Comparison of ENCODE assay signal across 8 mouse cellular contexts in the genomic region with DNA sequence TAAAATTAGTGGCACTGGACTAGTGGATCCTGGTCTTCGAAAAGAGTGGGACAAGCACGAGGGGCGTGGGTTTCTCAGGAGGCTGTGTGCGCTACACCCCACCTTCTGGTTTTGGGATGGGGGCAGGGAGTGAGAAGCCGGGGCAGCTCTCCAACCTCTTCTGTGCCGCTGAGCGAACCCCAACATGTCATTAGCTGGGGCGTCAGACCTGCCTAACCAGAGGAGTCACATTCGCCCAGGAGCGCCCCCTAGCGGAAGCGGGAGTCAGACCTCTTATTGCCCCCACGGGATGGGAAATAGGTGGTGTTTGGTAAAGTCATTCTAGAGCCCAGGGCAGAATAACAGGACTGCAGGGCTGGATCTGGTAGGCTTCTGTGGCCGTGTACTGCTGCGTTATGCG. TPM values are rescaled to one million over a fixed set of nuclear protein-coding genes. Genes with fewer than 3 reads are reported as not detected.
DNase-seq lines count a peak whose midpoint lies in the region; ATAC-seq and TF ChIP-seq lines count a peak whose summit lies in the region.

No protein-coding gene starts in this region.

- peaks cover 11% of the 10 kb centered on the region for H3K36me3 ChIP-seq in hindbrain, embryonic 13.5 days
- no peaks in the 10 kb centered on the region for H3K36me3 ChIP-seq in macrophage (ENCODE audit: inconsistent target)

- peak; percentile 80 for DNase-seq in R1 (ENCODE audit: low read depth, low spot score)
- peak; percentile 62 to 63 for DNase-seq in cerebellum, adult 2 months
- DNase-seq in frontal cortex, postnatal 36 days (ENCODE audit: low spot score in 2 of 2), result peak; percentile 63 to 70
- DNase-seq in left cerebral cortex, adult 2 months (ENCODE audit: extremely low spot score in 1 of 2, low spot score in 2 of 2), result peak; percentile 71 to 76
- DNase-seq in skeletal muscle tissue, adult 2 months (ENCODE audit: low read depth, low spot score), result peak; percentile 62
- DNase-seq in yolk sac, embryonic 10.5 days (ENCODE audit: low spot score), result no peak

- 13% methylated on average over 16 of the region's 16 CpGs for WGBS in cerebellum, adult 2 months
- WGBS in hindbrain, embryonic 13.5 days, result 11% methylated on average over 16 of the region's 16 CpGs
- WGBS in macrophage (ENCODE audit: missing documents), result 11% methylated on average over 16 of the region's 16 CpGs

- no peak for TF ChIP-seq POLR2A in cerebellum, adult 2 months (IDR thresholded peaks at IDR 0.05; ENCODE audit: borderline replicate concordance, insufficient read depth, low read length)

- H3K9ac ChIP-seq in hindbrain, embryonic 13.5 days, result peak overlapping the region; percentile 60; the same call in 1 of the 2 replicates

- no peaks in the 10 kb centered on the region for H3K79me2 ChIP-seq in macrophage (ENCODE audit: inconsistent target)

- intact Hi-C loops in left cerebral cortex, adult 2 months (cut with DNase I), result loop anchor here (5.0 to 10.0 kb wide), 2 partner anchors 64 to 337 kb away; partner anchors contain the start of genes Foxa3 and Sympk

- TF ChIP-seq CTCF in cerebellum, adult 2 months (IDR thresholded peaks at IDR 0.05; ENCODE audit: borderline replicate concordance, insufficient read depth, low read depth, low read length), result peak; percentile 52; the same call in 1 of the 2 replicates
- TF ChIP-seq CTCF in left cerebral cortex, adult 2 months (IDR thresholded peaks at IDR 0.05), result peak; percentile 81

- no peaks in the 10 kb centered on the region for H3K9me3 ChIP-seq in hindbrain, embryonic 13.5 days

- ATAC-seq in hindbrain, embryonic 13.5 days (ENCODE audit: low FRiP score), result no peak

- no peak overlapping the region for H3K27ac ChIP-seq in cerebellum, adult 2 months (ENCODE audit: insufficient read depth, low read length)
- H3K27ac ChIP-seq in hindbrain, embryonic 13.5 days, result no peak overlapping the region
- no peak overlapping the region for H3K27ac ChIP-seq in left cerebral cortex, adult 2 months
- H3K27ac ChIP-seq in macrophage, result 0 out of 2 replicates have a peak overlapping the region, but pooled peaks have one; percentile 4

- peak overlapping the region; percentile 97 for H3K4me2 ChIP-seq in hindbrain, embryonic 13.5 days

- H3K4me1 ChIP-seq in cerebellum, adult 2 months (ENCODE audit: control insufficient read depth, insufficient read depth, low read length), result 0 out of 2 replicates have a peak, but pooled peaks cover 5% of the 10 kb centered on the region
- peaks cover 42% of the 10 kb centered on the region for H3K4me1 ChIP-seq in hindbrain, embryonic 13.5 days (replicated peaks)

- H3K27me3 ChIP-seq in cerebellum, adult 2 months (ENCODE audit: control insufficient read depth, insufficient read depth, low read length), result no peaks in the 10 kb centered on the region
- H3K27me3 ChIP-seq in hindbrain, embryonic 13.5 days, result peaks cover 20% of the 10 kb centered on the region

- H3K4me3 ChIP-seq in cerebellum, adult 2 months (replicated peaks; ENCODE audit: insufficient read depth, low read depth, low read length), result no peak overlapping the region
- H3K4me3 ChIP-seq in hindbrain, embryonic 13.5 days, result peak overlapping the region; percentile 56
- peak overlapping the region; percentile 57 for H3K4me3 ChIP-seq in left cerebral cortex, adult 2 months
- peak overlapping the region; percentile 70 for H3K4me3 ChIP-seq in macrophage (ENCODE audit: inconsistent target)

RNA-seq across cellular contexts. Expression of gene Ppp1r13l, which starts 2.2 kb away (rescaled TPM):
- 4.1 and 4.8 TPM in 2 replicates for polyA plus RNA-seq in cerebellum, adult 2 months (2012; rRNA removed)
- 1.4 and 2.2 TPM in 2 replicates for polyA plus RNA-seq in hindbrain, embryonic 13.5 days (2015; fragmentation: Nextera tagmentation; extraction: Ambion mirVana)
- 1 to 10 TPM; 7.7 to 7.8 TPM for total RNA-seq in left cerebral cortex, adult 2 months (2021)
- 10 to 100 TPM in 1 of 26 experiments, 1 to 10 TPM in 15, under 1 TPM in 9, not detected in 1; 0.38 to 11.8 (median 1.6) TPM for total RNA-seq in macrophage (2018; cell fraction: chromatin; rRNA removed)
- total RNA-seq in macrophage (2018; cell fraction: cytosol; rRNA removed), result 1 to 10 TPM in 22 of 26 experiments, under 1 TPM in 4; 0.62 to 8.1 (median 2.5) TPM
- 1 to 10 TPM in 20 of 26 experiments, under 1 TPM in 6; 0.27 to 8.9 (median 2.2) TPM for total RNA-seq in macrophage (2018; cell fraction: nucleus; rRNA removed)
- polyA plus RNA-seq in macrophage (2018), result 2.8 to 2.9 TPM (median 2.8 TPM) in 3 replicates

RNA-seq across cellular contexts. Expression of gene Cd3eap, which starts 2.4 kb away (rescaled TPM):
- 12.6 and 12.7 TPM in 2 replicates for polyA plus RNA-seq in cerebellum, adult 2 months (2012; rRNA removed)
- 20.9 and 22.1 TPM in 2 replicates for polyA plus RNA-seq in hindbrain, embryonic 13.5 days (2015; fragmentation: Nextera tagmentation; extraction: Ambion mirVana)
- 10 to 100 TPM; 17.0 to 17.8 TPM for total RNA-seq in left cerebral cortex, adult 2 months (2021)
- total RNA-seq in macrophage (2018; cell fraction: chromatin; rRNA removed), result 10 to 100 TPM in 4 of 26 experiments, 1 to 10 TPM in 21, under 1 TPM in 1; 0.87 to 15.1 (median 3.8) TPM
- total RNA-seq in macrophage (2018; cell fraction: cytosol; rRNA removed), result 10 to 100 TPM in 12 of 26 experiments, 1 to 10 TPM in 14; 4.1 to 14.6 (median 9.1) TPM
- 10 to 100 TPM in 3 of 26 experiments, 1 to 10 TPM in 23; 1.8 to 17.4 (median 4.2) TPM for total RNA-seq in macrophage (2018; cell fraction: nucleus; rRNA removed)
- 12.4 to 20.7 TPM (median 20.5 TPM) in 3 replicates for polyA plus RNA-seq in macrophage (2018)

RNA-seq across cellular contexts. Expression of gene Ercc1, which starts 17.1 kb away (rescaled TPM):
- polyA plus RNA-seq in cerebellum, adult 2 months (2012; rRNA removed), result 52.2 and 53.9 TPM in 2 replicates
- polyA plus RNA-seq in hindbrain, embryonic 13.5 days (2015; fragmentation: Nextera tagmentation; extraction: Ambion mirVana), result 84.9 and 96.6 TPM in 2 replicates
- total RNA-seq in left cerebral cortex, adult 2 months (2021), result 10 to 100 TPM; 48.9 to 51.8 TPM
- total RNA-seq in macrophage (2018; cell fraction: chromatin; rRNA removed), result 10 to 100 TPM; 14.4 to 47.9 (median 27.0) TPM
- 10 to 100 TPM; 15.6 to 27.5 (median 21.3) TPM for total RNA-seq in macrophage (2018; cell fraction: cytosol; rRNA removed)
- total RNA-seq in macrophage (2018; cell fraction: nucleus; rRNA removed), result 10 to 100 TPM; 11.2 to 36.0 (median 19.9) TPM
- 16.4 to 18.9 TPM (median 16.8 TPM) in 3 replicates for polyA plus RNA-seq in macrophage (2018)

RNA-seq across cellular contexts. Expression of gene Ercc2, which starts 20.1 kb away (rescaled TPM):
- 45.0 and 46.3 TPM in 2 replicates for polyA plus RNA-seq in cerebellum, adult 2 months (2012; rRNA removed)
- 20.9 and 28.4 TPM in 2 replicates for polyA plus RNA-seq in hindbrain, embryonic 13.5 days (2015; fragmentation: Nextera tagmentation; extraction: Ambion mirVana)
- total RNA-seq in left cerebral cortex, adult 2 months (2021), result 10 to 100 TPM; 37.2 TPM
- 100 to 1,000 TPM in 1 of 26 experiments, 10 to 100 TPM in 25; 17.7 to 127 (median 48.6) TPM for total RNA-seq in macrophage (2018; cell fraction: chromatin; rRNA removed)
- total RNA-seq in macrophage (2018; cell fraction: cytosol; rRNA removed), result 10 to 100 TPM in 15 of 26 experiments, 1 to 10 TPM in 11; 6.0 to 13.2 (median 10.7) TPM
- 10 to 100 TPM in 25 of 26 experiments, 1 to 10 TPM in 1; 9.5 to 50.6 (median 21.4) TPM for total RNA-seq in macrophage (2018; cell fraction: nucleus; rRNA removed)
- polyA plus RNA-seq in macrophage (2018), result 5.6 to 14.2 TPM (median 13.1 TPM) in 3 replicates

RNA-seq across cellular contexts. Expression of gene Klc3, which starts 42.2 kb away (rescaled TPM):
- polyA plus RNA-seq in cerebellum, adult 2 months (2012; rRNA removed), result 1.7 and 2.1 TPM in 2 replicates
- polyA plus RNA-seq in hindbrain, embryonic 13.5 days (2015; fragmentation: Nextera tagmentation; extraction: Ambion mirVana), result 2.1 and 2.4 TPM in 2 replicates
- 1 to 10 TPM; 2.4 to 4.1 TPM for total RNA-seq in left cerebral cortex, adult 2 months (2021)
- total RNA-seq in macrophage (2018; cell fraction: chromatin; rRNA removed), result under 1 TPM in 1 of 26 experiments, not detected in 25; 0.41 TPM
- under 1 TPM in 2 of 26 experiments, not detected in 24; 0.05 to 0.22 TPM for total RNA-seq in macrophage (2018; cell fraction: cytosol; rRNA removed)
- total RNA-seq in macrophage (2018; cell fraction: nucleus; rRNA removed), result not detected
- not detected in 3 replicates for polyA plus RNA-seq in macrophage (2018)
